Mouse (Mus musculus) kidney, adult 2 months (tissue): ENCODE data around the gene Mcf2l. TPM values are rescaled to one million over a fixed set of nuclear protein-coding genes. Genes with fewer than 3 reads are reported as not detected.
A peak's percentile ranks its signal among the peaks of the same experiment; 100 is the strongest.

Experiments used
- DNase-seq: peaks from one replicate; pipeline ENCODE4 v3.0.0; 2021
- H3K27ac ChIP-seq: fragments of 200-500 bp; 2 replicates; pipeline ENCODE4 v1.5.1; 2012; ENCODE audit warnings: low read depth, low read length, control low read depth, inconsistent platforms; ENCODE audit not compliant: insufficient read depth
- H3K27me3 ChIP-seq: fragments of 200-500 bp; replicated peaks from 2 replicates; pipeline ENCODE4 v1.6.1; 2012; ENCODE audit warnings: mild to moderate bottlenecking, moderate library complexity, low read length, inconsistent platforms; ENCODE audit not compliant: control insufficient read depth, insufficient read depth
- H3K36me3 ChIP-seq: fragments of 200-500 bp; 2 replicates; pipeline ENCODE4 v1.6.1; 2012; ENCODE audit warnings: mild to moderate bottlenecking, moderate library complexity, low read length, inconsistent platforms; ENCODE audit not compliant: control insufficient read depth, insufficient read depth
- H3K4me1 ChIP-seq: fragments of 200-500 bp; 2 replicates; pipeline ENCODE4 v1.6.1; 2011; ENCODE audit warnings: low read length; ENCODE audit not compliant: control insufficient read depth, insufficient read depth
- H3K4me3 ChIP-seq: fragments of 200-500 bp; 2 replicates; pipeline ENCODE4 v1.5.1; 2011; ENCODE audit warnings: mild to moderate bottlenecking, low read depth, low read length, control low read depth; ENCODE audit not compliant: insufficient read depth
- CTCF ChIP-seq: fragments of 200-500 bp; conservative IDR thresholded peaks from 2 replicates; pipeline ENCODE4 v1.5.1; 2011; ENCODE audit warnings: low read depth, mild to moderate bottlenecking, control low read depth, low read length, moderate library complexity, mixed read lengths; ENCODE audit not compliant: insufficient read depth, insufficient read length
- POLR2A ChIP-seq: fragments of 200-500 bp; IDR thresholded peaks from one replicate; pipeline ENCODE4 v1.6.1; 2011; ENCODE audit warnings: low read depth, low read length, control low read depth
- WGBS: fragments of 180-500 bp; shearing (Covaris S2); methylation state at CpG from one replicate; pipeline ENCODE4 v1.1.7; 2018; 5-methylcytosine and 5-hydroxymethylcytosine counted together
- polyA plus RNA-seq: library from polyadenylated mRNA; depleted of rRNA; stranded (reverse); fragments of >200 nt; gene quantifications from 2 replicates; pipeline ENCODE4 v1.2.3, GENCODE M21; 2012

Mcf2l gene
- polyA plus RNA-seq, 1 experiment: 15.1 TPM

GRCm38 (mm10) chr8:12927204-12927983 is 53.8 kb downstream of the Mcf2l start:
- Histone ChIP-seq H3K27ac (peak overlapping the region; percentile 89), H3K4me3 (peak overlapping the region; percentile 58), H3K27me3 (no peaks in the 10 kb centered on the region), H3K4me1 (peaks cover 14% of the 10 kb centered on the region), H3K36me3 (no peaks in the 10 kb centered on the region)
- no peak for TF ChIP-seq POLR2A
- peak; percentile 80 for TF ChIP-seq CTCF
- WGBS: 36% methylated on average over 7 of the region's 7 CpGs
- peak; percentile 83 for DNase-seq

DNA sequence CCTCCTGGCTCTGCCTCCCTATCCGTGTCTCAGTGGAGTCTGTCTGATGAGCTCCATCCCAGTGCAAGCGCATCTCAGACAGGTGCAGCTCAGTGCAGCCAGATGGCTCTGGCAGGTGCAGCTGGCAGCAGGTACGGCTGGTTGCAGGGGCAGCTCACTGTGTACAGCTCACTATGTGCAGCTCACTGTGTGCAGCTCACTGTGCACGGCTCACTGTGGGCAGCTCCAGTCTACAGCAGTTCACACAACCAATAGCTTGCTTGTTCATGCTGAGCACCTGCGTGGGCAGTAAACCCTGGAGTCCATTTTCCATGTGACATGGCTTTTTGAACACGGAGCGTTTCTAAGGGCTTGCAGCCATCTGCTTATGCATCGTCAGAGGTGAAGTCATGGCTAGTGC is 54.4 kb downstream of the Mcf2l start:
- Histone ChIP-seq H3K27ac (no peak overlapping the region), H3K27me3 (no peaks in the 10 kb centered on the region), H3K4me3 (peak overlapping the region; percentile 25), H3K4me1 (peaks cover 14% of the 10 kb centered on the region), H3K36me3 (no peaks in the 10 kb centered on the region)
- WGBS: 74% methylated on average over 8 of the region's 8 CpGs
- TF ChIP-seq CTCF (no peak), POLR2A (no peak)
- no peak for DNase-seq

DNA sequence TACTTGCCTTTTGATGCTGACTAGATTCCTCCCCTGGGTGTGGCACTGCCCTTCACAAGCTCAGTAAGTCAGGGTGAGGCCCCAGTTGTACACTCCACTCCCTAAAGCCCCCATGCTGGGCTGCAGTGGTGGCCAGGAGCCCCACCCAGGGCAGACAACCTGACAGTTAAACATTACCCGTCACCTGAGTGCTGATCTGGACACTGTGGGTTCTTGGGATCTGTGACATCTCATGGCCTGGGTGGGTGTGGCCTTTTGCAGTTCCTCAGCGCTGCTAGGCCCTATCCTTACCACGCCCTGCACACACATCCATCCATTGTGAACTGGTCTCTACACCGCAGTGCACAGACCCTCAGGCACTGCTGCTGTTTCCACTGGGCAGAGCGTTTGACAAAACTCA is 55.3 kb downstream of the Mcf2l start:
- TF ChIP-seq CTCF: no peak
- no peak for TF ChIP-seq POLR2A
- 80% methylated on average over 5 of the region's 5 CpGs for WGBS
- Histone ChIP-seq H3K27me3 (no peaks in the 10 kb centered on the region), H3K4me1 (peaks cover 17% of the 10 kb centered on the region), H3K27ac (no peak overlapping the region), H3K36me3 (no peaks in the 10 kb centered on the region), H3K4me3 (peak overlapping the region; percentile 25; the same call in 1 of the 2 replicates)
- DNase-seq: no peak

GRCm38 (mm10) chr8:12930290-12930689 is 56.7 kb downstream of the Mcf2l start:
- Histone ChIP-seq H3K27ac (peak overlapping the region; percentile 32; the same call in 1 of the 2 replicates), H3K36me3 (no peaks in the 10 kb centered on the region), H3K4me1 (peaks cover 12% of the 10 kb centered on the region), H3K4me3 (no peak overlapping the region), H3K27me3 (no peaks in the 10 kb centered on the region)
- peak; percentile 79 for DNase-seq
- 49% methylated on average over 5 of the region's 5 CpGs for WGBS
- TF ChIP-seq CTCF: no peak
- no peak for TF ChIP-seq POLR2A

DNA sequence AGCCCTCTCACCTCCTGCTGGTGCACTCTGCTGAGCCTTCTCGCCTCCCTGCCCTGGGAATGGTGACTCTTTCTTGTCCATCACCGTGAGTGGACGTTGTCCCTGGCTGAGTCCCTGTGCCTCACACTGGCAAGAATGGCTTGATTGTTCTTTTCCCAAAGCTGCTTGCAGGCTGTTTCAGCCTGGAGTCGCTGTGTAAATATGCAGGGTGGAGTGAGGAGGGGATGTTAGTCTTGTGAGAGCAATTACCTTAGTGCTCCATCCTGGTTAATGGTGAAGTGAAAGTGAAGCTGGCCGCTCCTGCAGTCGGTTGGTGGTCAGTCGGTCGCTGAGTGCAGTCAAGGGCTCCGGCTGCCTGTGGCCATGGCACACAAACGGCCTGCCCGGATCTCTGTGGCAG is 57.8 kb downstream of the Mcf2l start:
- H3K4me3 ChIP-seq: peak overlapping the region; percentile 16; the same call in 1 of the 2 replicates
- H3K27ac ChIP-seq: peak overlapping the region; percentile 32; the same call in 1 of the 2 replicates
- TF ChIP-seq CTCF (no peak), POLR2A (no peak)
- peaks cover 7% of the 10 kb centered on the region; the same call in 1 of the 2 replicates for H3K4me1 ChIP-seq
- WGBS: 36% methylated on average over 11 of the region's 11 CpGs
- H3K27me3 ChIP-seq: no peaks in the 10 kb centered on the region
- no peaks in the 10 kb centered on the region for H3K36me3 ChIP-seq
- no peak for DNase-seq

- no peak for DNase-seq
- TF ChIP-seq CTCF (no peak), POLR2A (no peak)
- Histone ChIP-seq H3K4me3 (no peak overlapping the region), H3K4me1 (peaks cover 4% of the 10 kb centered on the region; the same call in 1 of the 2 replicates), H3K27ac (no peak overlapping the region), H3K27me3 (no peaks in the 10 kb centered on the region), H3K36me3 (no peaks in the 10 kb centered on the region)
- 89% methylated on average over 8 of the region's 8 CpGs for WGBS
Measured at GRCm38 (mm10) chr8:12932520-12932919, 58.9 kb downstream of the Mcf2l start.

DNA sequence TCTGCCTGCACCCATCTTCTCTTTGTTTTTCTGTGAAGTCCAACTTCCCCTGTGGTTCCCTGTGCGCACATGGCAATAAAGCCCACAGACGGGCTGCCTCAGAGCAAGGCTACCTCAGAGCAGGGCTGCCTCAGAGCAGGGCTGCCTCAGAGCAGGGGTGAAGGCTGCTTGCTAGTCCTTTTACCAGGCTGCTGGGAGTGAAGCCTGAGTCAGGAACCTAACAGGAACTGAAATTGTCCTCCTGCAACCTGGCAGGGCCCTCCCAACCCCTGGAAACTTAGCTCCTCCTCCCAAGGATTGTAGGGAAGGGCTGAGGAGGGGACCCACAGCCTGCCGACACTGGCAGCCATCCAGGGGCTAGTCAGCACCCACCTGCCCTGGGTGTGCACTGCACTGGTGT is 60.2 kb downstream of the Mcf2l start:
- H3K4me3 ChIP-seq: no peak overlapping the region

More for the DNA sequence above, 60.2 kb downstream of the Mcf2l start:
- TF ChIP-seq CTCF: no peak
- TF ChIP-seq POLR2A: no peak
- H3K4me1 ChIP-seq: peaks cover 4% of the 10 kb centered on the region; the same call in 1 of the 2 replicates
- no peaks in the 10 kb centered on the region for H3K27me3 ChIP-seq
- 47% methylated on average over 3 of the region's 3 CpGs for WGBS
- DNase-seq: no peak
- H3K27ac ChIP-seq: no peak overlapping the region
- no peaks in the 10 kb centered on the region for H3K36me3 ChIP-seq
